Mouse (Mus musculus): Measurements from ENCODE around the gene Isg20l2. TPM values are rescaled to one million over a fixed set of nuclear protein-coding genes. Genes with fewer than 3 reads are reported as not detected.

Isg20l2 gene
- total and polyA plus RNA-seq, 3 experiments: 15.8 to 67.3 (median 54.1) TPM

GRCm38 (mm10) chr3:87974381-87974987 lies 44.4 kb downstream of the Isg20l2 start:
- H3K27me3 ChIP-seq (ENCODE audit: insufficient read depth, low read length): peaks cover 82% of the 10 kb centered on the region

GRCm38 (mm10) chr3:87979493-87979892 lies 49.4 kb downstream of the Isg20l2 start:
- ATAC-seq (ENCODE audit: extremely low read depth, insufficient number of reproducible peaks, low FRiP score, poor library complexity, severe bottlenecking): no peak
- H3K4me3 ChIP-seq (ENCODE audit: low read depth, low read length): no peak overlapping the region
- H3K27me3 ChIP-seq (ENCODE audit: insufficient read depth, low read length): peaks cover 68% of the 10 kb centered on the region
- H3K9me3 ChIP-seq (replicated peaks): no peaks in the 10 kb centered on the region
- TF ChIP-seq GATA1 (IDR thresholded peaks at IDR 0.05; ENCODE audit: borderline replicate concordance, low read length): no peak
- TF ChIP-seq CTCF (IDR thresholded peaks at IDR 0.05; ENCODE audit: low read depth, low read length): no peak
- H3K36me3 ChIP-seq (replicated peaks): no peaks in the 10 kb centered on the region
- no peak for DNase-seq (ENCODE audit: low spot score)
- peaks cover 29% of the 10 kb centered on the region for H3K4me1 ChIP-seq (ENCODE audit: insufficient read depth, low read depth, low read length)

More at GRCm38 (mm10) chr3:87974381-87974987, 44.4 kb downstream of the Isg20l2 start:
- H3K4me1 ChIP-seq (ENCODE audit: insufficient read depth, low read depth, low read length): peaks cover 10% of the 10 kb centered on the region
- no peak overlapping the region for H3K4me3 ChIP-seq (ENCODE audit: low read depth, low read length)
- H3K9me3 ChIP-seq (replicated peaks): peaks cover 9% of the 10 kb centered on the region
- no peaks in the 10 kb centered on the region for H3K36me3 ChIP-seq (replicated peaks)
- TF ChIP-seq GATA1 (IDR thresholded peaks at IDR 0.05; ENCODE audit: borderline replicate concordance, low read length): no peak
- no peak for TF ChIP-seq POLR2AphosphoS5 (IDR thresholded peaks at IDR 0.05; ENCODE audit: insufficient replicate concordance, low read depth, low read length)
- no peak for TF ChIP-seq CTCF (IDR thresholded peaks at IDR 0.05; ENCODE audit: low read depth, low read length)
- no peak for TF ChIP-seq TAL1 (conservative IDR thresholded peaks at IDR 0.05; ENCODE audit: low read depth, low read length)
- TF ChIP-seq GATA2 (IDR thresholded peaks at IDR 0.05; ENCODE audit: borderline replicate concordance, low read depth, low read length): no peak
- no peak for DNase-seq (ENCODE audit: low spot score)
- ATAC-seq (ENCODE audit: extremely low read depth, insufficient number of reproducible peaks, low FRiP score, poor library complexity, severe bottlenecking): no peak

GRCm38 (mm10) chr3:87980085-87980484 lies 50.0 kb downstream of the Isg20l2 start:
- Histone ChIP-seq H3K4me1 (ENCODE audit: insufficient read depth, low read depth, low read length) (peaks cover 29% of the 10 kb centered on the region), H3K36me3 (replicated peaks) (no peaks in the 10 kb centered on the region), H3K27me3 (ENCODE audit: insufficient read depth, low read length) (peaks cover 64% of the 10 kb centered on the region), H3K9me3 (replicated peaks) (no peaks in the 10 kb centered on the region), H3K4me3 (ENCODE audit: low read depth, low read length) (no peak overlapping the region)
- ATAC-seq (ENCODE audit: extremely low read depth, insufficient number of reproducible peaks, low FRiP score, poor library complexity, severe bottlenecking) (no peak), DNase-seq (ENCODE audit: low spot score) (no peak)
- no peak for TF ChIP-seq TAL1 (conservative IDR thresholded peaks at IDR 0.05; ENCODE audit: low read depth, low read length)
- no peak for TF ChIP-seq POLR2AphosphoS5 (IDR thresholded peaks at IDR 0.05; ENCODE audit: insufficient replicate concordance, low read depth, low read length)
- TF ChIP-seq GATA2 (IDR thresholded peaks at IDR 0.05; ENCODE audit: borderline replicate concordance, low read depth, low read length): no peak
- no peak for TF ChIP-seq GATA1 (IDR thresholded peaks at IDR 0.05; ENCODE audit: borderline replicate concordance, low read length)
- TF ChIP-seq CTCF (IDR thresholded peaks at IDR 0.05; ENCODE audit: low read depth, low read length): no peak

- ATAC-seq (ENCODE audit: extremely low read depth, insufficient number of reproducible peaks, low FRiP score, poor library complexity, severe bottlenecking) (no peak), DNase-seq (ENCODE audit: low spot score) (no peak)
- peaks cover 29% of the 10 kb centered on the region for H3K4me1 ChIP-seq (ENCODE audit: insufficient read depth, low read depth, low read length)
- no peaks in the 10 kb centered on the region for H3K36me3 ChIP-seq (replicated peaks)
- no peaks in the 10 kb centered on the region for H3K9me3 ChIP-seq (replicated peaks)
- peaks cover 63% of the 10 kb centered on the region for H3K27me3 ChIP-seq (ENCODE audit: insufficient read depth, low read length)
- TF ChIP-seq CTCF (IDR thresholded peaks at IDR 0.05; ENCODE audit: low read depth, low read length): no peak
- no peak for TF ChIP-seq TAL1 (conservative IDR thresholded peaks at IDR 0.05; ENCODE audit: low read depth, low read length)
- TF ChIP-seq POLR2AphosphoS5 (IDR thresholded peaks at IDR 0.05; ENCODE audit: insufficient replicate concordance, low read depth, low read length): no peak
- TF ChIP-seq GATA2 (IDR thresholded peaks at IDR 0.05; ENCODE audit: borderline replicate concordance, low read depth, low read length): no peak
- TF ChIP-seq GATA1 (IDR thresholded peaks at IDR 0.05; ENCODE audit: borderline replicate concordance, low read length): no peak
- no peak overlapping the region for H3K4me3 ChIP-seq (ENCODE audit: low read depth, low read length)
Observed at GRCm38 (mm10) chr3:87980728-87981127, 50.6 kb downstream of the Isg20l2 start.

DNA sequence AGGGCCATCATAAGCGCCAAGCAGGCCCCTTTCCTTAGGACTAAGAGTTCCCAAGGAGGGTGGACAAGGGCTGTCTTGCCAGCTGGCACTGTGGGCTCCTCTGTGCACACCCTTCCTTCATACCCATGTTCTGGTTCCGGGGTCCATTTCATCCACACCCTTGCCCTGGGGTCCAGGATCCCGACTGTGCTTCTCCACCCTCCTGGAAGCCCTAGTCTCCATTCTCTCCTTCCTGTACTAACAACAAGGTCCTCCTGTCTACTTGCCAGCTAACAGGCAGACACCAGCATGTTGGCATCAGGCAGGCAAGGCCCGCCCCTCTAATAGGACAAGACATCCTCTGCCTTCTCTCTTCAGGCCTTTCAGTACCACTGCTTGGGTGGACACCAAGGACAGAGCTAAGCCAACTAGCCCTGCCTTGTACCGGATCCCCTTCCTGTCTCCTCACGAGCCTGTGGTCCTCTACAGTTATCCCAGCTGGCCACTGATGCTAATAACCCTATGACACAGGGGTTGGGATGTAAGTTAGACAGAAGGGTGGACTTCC lies 51.2 kb downstream of the Isg20l2 start:
- TF ChIP-seq GATA2 (IDR thresholded peaks at IDR 0.05; ENCODE audit: borderline replicate concordance, low read depth, low read length) (no peak), GATA1 (IDR thresholded peaks at IDR 0.05; ENCODE audit: borderline replicate concordance, low read length) (no peak), CTCF (IDR thresholded peaks at IDR 0.05; ENCODE audit: low read depth, low read length) (no peak), TAL1 (conservative IDR thresholded peaks at IDR 0.05; ENCODE audit: low read depth, low read length) (no peak), POLR2AphosphoS5 (IDR thresholded peaks at IDR 0.05; ENCODE audit: insufficient replicate concordance, low read depth, low read length) (no peak)
- DNase-seq (ENCODE audit: low spot score) (no peak), ATAC-seq (ENCODE audit: extremely low read depth, insufficient number of reproducible peaks, low FRiP score, poor library complexity, severe bottlenecking) (no peak)
- Histone ChIP-seq H3K4me3 (ENCODE audit: low read depth, low read length) (no peak overlapping the region), H3K9me3 (replicated peaks) (no peaks in the 10 kb centered on the region), H3K36me3 (replicated peaks) (no peaks in the 10 kb centered on the region), H3K27me3 (ENCODE audit: insufficient read depth, low read length) (peaks cover 62% of the 10 kb centered on the region), H3K4me1 (ENCODE audit: insufficient read depth, low read depth, low read length) (peaks cover 30% of the 10 kb centered on the region)

DNA sequence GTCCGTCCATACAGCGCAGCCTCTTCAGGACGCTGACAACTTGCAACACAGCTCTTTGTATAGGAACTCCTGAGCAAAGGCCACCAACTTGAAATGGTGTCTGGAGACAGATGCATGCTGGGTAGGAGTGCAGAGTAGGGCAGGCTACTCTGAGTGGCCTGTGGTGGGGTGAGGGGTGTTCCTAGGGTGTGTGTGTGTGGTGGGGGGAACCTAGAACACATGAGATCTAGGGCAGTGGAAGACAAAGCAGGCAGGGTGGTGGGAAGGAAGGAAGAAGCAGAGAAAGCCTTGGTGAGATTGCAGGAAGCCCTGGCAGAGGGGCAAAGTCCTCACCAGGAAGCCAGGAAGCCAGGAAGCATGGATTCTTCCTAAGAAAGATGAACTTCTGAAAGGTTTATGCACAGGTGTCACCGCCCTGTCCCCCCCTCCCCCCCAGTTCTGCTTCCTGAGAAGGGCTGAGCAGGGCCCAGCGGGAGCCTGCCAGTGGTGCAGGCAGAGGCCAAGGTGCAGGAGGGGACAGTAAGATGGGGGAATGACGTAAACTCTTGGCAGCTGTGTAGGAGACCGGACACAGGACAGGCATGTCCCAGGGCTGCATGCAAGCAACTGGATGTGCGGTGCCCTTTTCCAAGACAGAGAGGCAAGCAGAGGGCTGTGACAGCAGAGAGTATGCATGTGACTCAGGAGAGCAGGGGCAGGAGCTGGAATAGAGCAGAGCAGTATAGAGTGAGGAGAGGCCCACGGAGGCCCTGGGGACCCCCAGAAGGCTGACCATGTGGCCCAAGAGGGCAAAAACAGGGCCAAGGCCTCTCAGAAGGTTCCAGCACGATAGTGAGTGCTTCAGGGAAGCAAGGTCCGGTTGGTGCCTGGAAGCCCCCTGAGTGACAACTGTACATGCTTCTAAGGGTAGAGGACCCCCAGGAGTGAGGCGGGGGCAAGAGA lies 52.1 kb downstream of the Isg20l2 start:
- H3K4me3 ChIP-seq (ENCODE audit: low read depth, low read length): peak overlapping the region; percentile 18; the same call in 1 of the 2 replicates
- DNase-seq (ENCODE audit: low spot score) (no peak), ATAC-seq (ENCODE audit: extremely low read depth, insufficient number of reproducible peaks, low FRiP score, poor library complexity, severe bottlenecking) (no peak)
- no peaks in the 10 kb centered on the region for H3K36me3 ChIP-seq (replicated peaks)
- H3K27me3 ChIP-seq (ENCODE audit: insufficient read depth, low read length): peaks cover 61% of the 10 kb centered on the region
- peaks cover 39% of the 10 kb centered on the region for H3K4me1 ChIP-seq (ENCODE audit: insufficient read depth, low read depth, low read length)
- H3K9me3 ChIP-seq (replicated peaks): no peaks in the 10 kb centered on the region
- TF ChIP-seq GATA1 (IDR thresholded peaks at IDR 0.05; ENCODE audit: borderline replicate concordance, low read length): no peak
- TF ChIP-seq POLR2AphosphoS5 (IDR thresholded peaks at IDR 0.05; ENCODE audit: insufficient replicate concordance, low read depth, low read length): no peak
- TF ChIP-seq TAL1 (conservative IDR thresholded peaks at IDR 0.05; ENCODE audit: low read depth, low read length): no peak

Measured in G1E (cell line).